ENCODE assay signal across 8 mouse cellular contexts in the genomic region with DNA sequence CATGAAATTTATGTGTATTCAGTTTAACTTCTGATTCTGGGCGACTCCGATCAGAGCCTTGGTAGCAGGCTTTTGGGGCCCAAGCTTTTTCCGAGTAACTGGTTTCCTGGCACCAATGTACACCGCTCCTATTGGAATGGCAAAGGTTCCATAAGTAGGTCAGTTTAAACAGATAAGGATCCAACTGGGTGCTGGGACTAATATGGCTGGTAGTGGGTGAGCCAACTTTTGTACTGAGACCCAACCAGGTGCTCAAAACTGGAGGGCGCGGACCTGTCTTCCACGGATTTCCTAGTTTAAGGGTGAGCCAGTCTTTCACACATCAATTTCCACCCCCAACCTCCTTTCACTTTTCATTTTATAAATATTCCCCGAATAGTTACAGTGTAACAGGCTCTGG. TPM values are rescaled to one million over a fixed set of nuclear protein-coding genes. Genes with fewer than 3 reads are reported as not detected.
DNase-seq lines count a peak whose midpoint lies in the region; ATAC-seq and TF ChIP-seq lines count a peak whose summit lies in the region.

No protein-coding gene starts in this region.

- 62% methylated on average over 8 of the region's 8 CpGs for WGBS in lung, embryonic 15.5 days
- WGBS in embryonic facial prominence, embryonic 13.5 days = 77% methylated on average over 8 of the region's 8 CpGs
- WGBS in kidney, postnatal 0 days = 67% methylated on average over 8 of the region's 8 CpGs
- WGBS in stomach, embryonic 14.5 days = 68% methylated on average over 8 of the region's 8 CpGs

- H3K4me1 ChIP-seq in lung, embryonic 15.5 days = peaks cover 30% of the 10 kb centered on the region
- peaks cover 36% of the 10 kb centered on the region for H3K4me1 ChIP-seq in embryonic facial prominence, embryonic 13.5 days
- peaks cover 14% of the 10 kb centered on the region for H3K4me1 ChIP-seq in kidney, postnatal 0 days (replicated peaks; ENCODE audit: insufficient read depth, low read length)
- peaks cover 20% of the 10 kb centered on the region; the same call in 1 of the 2 replicates for H3K4me1 ChIP-seq in stomach, embryonic 14.5 days (ENCODE audit: control insufficient read depth, insufficient read depth, low read length)

- H3K27ac ChIP-seq in lung, embryonic 15.5 days = peak overlapping the region; percentile 97
- peak overlapping the region; percentile 93; the same call in 1 of the 2 replicates for H3K27ac ChIP-seq in embryonic facial prominence, embryonic 13.5 days
- peak overlapping the region; percentile 96 for H3K27ac ChIP-seq in kidney, postnatal 0 days
- peak overlapping the region; percentile 86; the same call in 1 of the 2 replicates for H3K27ac ChIP-seq in stomach, embryonic 14.5 days (ENCODE audit: low read length)

- peak overlapping the region; percentile 82; the same call in 1 of the 2 replicates for H3K9ac ChIP-seq in lung, embryonic 15.5 days
- peak overlapping the region; percentile 88 for H3K9ac ChIP-seq in embryonic facial prominence, embryonic 13.5 days
- peak overlapping the region; percentile 87 for H3K9ac ChIP-seq in kidney, postnatal 0 days (ENCODE audit: low read depth, low read length)
- peak overlapping the region; percentile 60; the same call in 1 of the 2 replicates for H3K9ac ChIP-seq in stomach, embryonic 14.5 days (replicated peaks; ENCODE audit: low read depth, low read length)

- H3K9me3 ChIP-seq in lung, embryonic 15.5 days = no peaks in the 10 kb centered on the region
- no peaks in the 10 kb centered on the region for H3K9me3 ChIP-seq in embryonic facial prominence, embryonic 13.5 days
- no peaks in the 10 kb centered on the region for H3K9me3 ChIP-seq in kidney, postnatal 0 days (replicated peaks; ENCODE audit: low read length)
- no peaks in the 10 kb centered on the region for H3K9me3 ChIP-seq in stomach, embryonic 14.5 days (ENCODE audit: control insufficient read depth, low read depth, low read length)

- H3K4me2 ChIP-seq in lung, embryonic 15.5 days = peak overlapping the region; percentile 59
- H3K4me2 ChIP-seq in embryonic facial prominence, embryonic 13.5 days = peak overlapping the region; percentile 73
- peak overlapping the region; percentile 72 for H3K4me2 ChIP-seq in kidney, postnatal 0 days (ENCODE audit: low read length)
- H3K4me2 ChIP-seq in stomach, embryonic 14.5 days (replicated peaks; ENCODE audit: low read depth, low read length) = peak overlapping the region; percentile 39

- peaks cover 25% of the 10 kb centered on the region for H3K36me3 ChIP-seq in lung, embryonic 15.5 days
- H3K36me3 ChIP-seq in embryonic facial prominence, embryonic 13.5 days = peaks cover 24% of the 10 kb centered on the region
- peaks cover 17% of the 10 kb centered on the region for H3K36me3 ChIP-seq in kidney, postnatal 0 days (ENCODE audit: insufficient read depth, low read length)
- peaks cover 22% of the 10 kb centered on the region for H3K36me3 ChIP-seq in stomach, embryonic 14.5 days (ENCODE audit: control insufficient read depth, insufficient read depth, low read length)

- no peak for ATAC-seq in lung, embryonic 15.5 days (ENCODE audit: borderline replicate concordance, extremely low read depth, low FRiP score, low TSS enrichment)
- ATAC-seq in embryonic facial prominence, embryonic 13.5 days (ENCODE audit: insufficient number of reproducible peaks, insufficient read depth, low FRiP score, low TSS enrichment, low read depth) = no peak
- ATAC-seq in kidney, postnatal 0 days (replicated peaks; ENCODE audit: low FRiP score, low read depth) = no peak
- no peak for ATAC-seq in stomach, embryonic 14.5 days (ENCODE audit: insufficient number of reproducible peaks, insufficient read depth, low FRiP score, low read depth)

- no peak for DNase-seq in lung, postnatal 25 days (ENCODE audit: low spot score)
- no peak for DNase-seq in kidney, postnatal 0 days (ENCODE audit: low spot score)
- no peak for DNase-seq in right cerebral cortex, postnatal 25 days
- no peak for DNase-seq in frontal cortex, postnatal 10 days (ENCODE audit: low spot score in 2 of 2)
- no peak for DNase-seq in thymus, adult 18-20 months

- no peaks in the 10 kb centered on the region for H3K27me3 ChIP-seq in lung, embryonic 15.5 days
- H3K27me3 ChIP-seq in embryonic facial prominence, embryonic 13.5 days = peaks cover 4% of the 10 kb centered on the region; the same call in 1 of the 2 replicates
- no peaks in the 10 kb centered on the region for H3K27me3 ChIP-seq in kidney, postnatal 0 days (ENCODE audit: insufficient read depth, low read length)
- H3K27me3 ChIP-seq in stomach, embryonic 14.5 days (ENCODE audit: control insufficient read depth, insufficient read depth, low read length) = no peaks in the 10 kb centered on the region

- TF ChIP-seq CTCF in kidney, postnatal 0 days (IDR thresholded peaks at IDR 0.05; ENCODE audit: low read depth) = no peak

- H3K4me3 ChIP-seq in lung, embryonic 15.5 days = peak overlapping the region; percentile 75
- H3K4me3 ChIP-seq in embryonic facial prominence, embryonic 13.5 days = peak overlapping the region; percentile 83
- peak overlapping the region; percentile 81 for H3K4me3 ChIP-seq in kidney, postnatal 0 days (replicated peaks; ENCODE audit: low read depth, low read length)
- H3K4me3 ChIP-seq in stomach, embryonic 14.5 days (ENCODE audit: low read depth, low read length) = peak overlapping the region; percentile 63

RNA-seq across cellular contexts. Expression of gene Txn1, which starts 1.2 kb away (rescaled TPM):
- 445 and 492 TPM in 2 replicates for polyA plus RNA-seq in lung, embryonic 15.5 days (2015; fragmentation: Nextera tagmentation; extraction: Ambion mirVana)
- polyA plus RNA-seq in embryonic facial prominence, embryonic 13.5 days (2015; fragmentation: Nextera tagmentation; extraction: Ambion mirVana) = 403 and 406 TPM in 2 replicates
- polyA plus RNA-seq in kidney, postnatal 0 days (2015; fragmentation: Nextera tagmentation; extraction: Ambion mirVana) = 483 and 497 TPM in 2 replicates
- polyA plus RNA-seq in stomach, embryonic 14.5 days (2014; fragmentation: Nextera tagmentation; extraction: Ambion mirVana) = 466 and 478 TPM in 2 replicates

RNA-seq across cellular contexts. Expression of gene D630039A03Rik, which starts 38.9 kb away (rescaled TPM):
- polyA plus RNA-seq in lung, embryonic 15.5 days (2015; fragmentation: Nextera tagmentation; extraction: Ambion mirVana) = 2.7 and 3.0 TPM in 2 replicates
- polyA plus RNA-seq in embryonic facial prominence, embryonic 13.5 days (2015; fragmentation: Nextera tagmentation; extraction: Ambion mirVana) = 0.18 TPM in 1 of 2 replicates, not detected in the other
- 2.3 and 2.7 TPM in 2 replicates for polyA plus RNA-seq in kidney, postnatal 0 days (2015; fragmentation: Nextera tagmentation; extraction: Ambion mirVana)
- polyA plus RNA-seq in stomach, embryonic 14.5 days (2014; fragmentation: Nextera tagmentation; extraction: Ambion mirVana) = 9.4 and 9.9 TPM in 2 replicates

RNA-seq across cellular contexts. Expression of gene Txndc8, which starts 53.9 kb away (rescaled TPM):
- not detected in 2 replicates for polyA plus RNA-seq in lung, embryonic 15.5 days (2015; fragmentation: Nextera tagmentation; extraction: Ambion mirVana)
- not detected in 2 replicates for polyA plus RNA-seq in embryonic facial prominence, embryonic 13.5 days (2015; fragmentation: Nextera tagmentation; extraction: Ambion mirVana)
- not detected in 2 replicates for polyA plus RNA-seq in kidney, postnatal 0 days (2015; fragmentation: Nextera tagmentation; extraction: Ambion mirVana)
- polyA plus RNA-seq in stomach, embryonic 14.5 days (2014; fragmentation: Nextera tagmentation; extraction: Ambion mirVana) = not detected in 2 replicates
